Mouse (Mus musculus) layer of hippocampus, postnatal 36 days (tissue): ENCODE measurements around the gene Rdh16. TPM values are rescaled to one million over a fixed set of nuclear protein-coding genes. Genes with fewer than 3 reads are reported as not detected.

Experiments
- total RNA-seq, 2 experiments: library from RNA; stranded (reverse); gene quantifications; 2 replicates each; pipeline ENCODE4 v1.2.3; 2021

Rdh16 gene
- total RNA-seq, 2 experiments from 2014 or later, result 0.13 to 0.22 TPM

Other genes starting within 250 kb of the Rdh16 start
- gene Lrp1, start 180.0 kb upstream of the Rdh16 start, total RNA-seq, result 100 to 1,000 TPM; 268 to 307 TPM
- gene Stat6, start 158.2 kb upstream of the Rdh16 start, total RNA-seq, result 1 to 10 TPM; 5.1 to 6.2 TPM
- 1 to 10 TPM; 5.1 to 6.7 TPM for gene Nemp1, start 134.3 kb upstream of the Rdh16 start, total RNA-seq
- 10 to 100 TPM; 42.7 to 43.8 TPM for gene Nab2, start 132.6 kb upstream of the Rdh16 start, total RNA-seq
- 1 to 10 TPM; 1.0 to 1.3 TPM for gene Myo1a, start 96.0 kb upstream of the Rdh16 start, total RNA-seq
- 1 to 10 TPM; 3.3 to 6.6 TPM for gene Tac2, start 76.7 kb upstream of the Rdh16 start, total RNA-seq
- gene Zbtb39, start 61.6 kb upstream of the Rdh16 start, total RNA-seq, result 10 to 100 TPM; 10.0 to 11.7 TPM
- 1 to 10 TPM; 1.2 to 1.3 TPM for gene Gpr182, start 49.4 kb upstream of the Rdh16 start, total RNA-seq
- gene Rdh1, start 41.4 kb upstream of the Rdh16 start, total RNA-seq, result under 1 TPM; 0.13 to 0.15 TPM
- gene Rdh16f1, start 41.4 kb upstream of the Rdh16 start, total RNA-seq, result not detected
- under 1 TPM; 0.30 to 0.53 TPM for gene Rdh9, start 24.8 kb upstream of the Rdh16 start, total RNA-seq
- gene Rdh19, start 48.8 kb downstream of the Rdh16 start, total RNA-seq, result not detected
- not detected for gene Rdh16f2, start 65.3 kb downstream of the Rdh16 start, total RNA-seq
- not detected for gene Rdh7, start 87.7 kb downstream of the Rdh16 start, total RNA-seq
- not detected for gene Sdr9c7, start 97.4 kb downstream of the Rdh16 start, total RNA-seq
- gene Hsd17b6, start 206.5 kb downstream of the Rdh16 start, total RNA-seq, result not detected
- gene Prim1, start 214.0 kb downstream of the Rdh16 start, total RNA-seq, result 1 to 10 TPM; 5.8 to 7.3 TPM
- 100 to 1,000 TPM; 338 to 342 TPM for gene Naca, start 234.4 kb downstream of the Rdh16 start, total RNA-seq